Mouse (Mus musculus) kidney, postnatal 0 days (tissue): ENCODE results near the gene Cit. TPM values are rescaled to one million over a fixed set of nuclear protein-coding genes. Genes with fewer than 3 reads are reported as not detected.

Source experiments
- ATAC-seq: fragments of 200-750 bp; cut with Nextera tagmentation; replicated peaks from 2 replicates; pipeline ENCODE4 v1.8.0; 2017; ENCODE audit warnings: low read depth, moderate number of reproducible peaks, moderate TSS enrichment, moderate library complexity; ENCODE audit not compliant: low FRiP score
- DNase-seq: peaks from one replicate; pipeline ENCODE4 v3.0.0-alpha.2; 2016; ENCODE audit warnings: low spot score
- H3K27ac ChIP-seq: fragments of 300-500 bp; sonication (generic); 2 replicates; pipeline ENCODE4 v1.5.1; 2014; ENCODE audit warnings: mild to moderate bottlenecking
- H3K27me3 ChIP-seq: fragments of 300-500 bp; sonication (generic); 2 replicates; pipeline ENCODE4 v1.6.1; 2014; ENCODE audit warnings: low read length, mixed read lengths; ENCODE audit not compliant: insufficient read depth
- H3K36me3 ChIP-seq: fragments of 300-500 bp; sonication (generic); 2 replicates; pipeline ENCODE4 v1.6.1; 2014; ENCODE audit warnings: low read length, mixed read lengths; ENCODE audit not compliant: insufficient read depth
- H3K4me1 ChIP-seq: fragments of 300-500 bp; sonication (generic); replicated peaks from 2 replicates; pipeline ENCODE4 v1.6.1; 2014; ENCODE audit warnings: antibody characterized with exemption, low read length, mixed read lengths; ENCODE audit not compliant: insufficient read depth
- H3K4me2 ChIP-seq: fragments of 300-500 bp; sonication (generic); 2 replicates; pipeline ENCODE4 v1.6.1; 2014; ENCODE audit warnings: mild to moderate bottlenecking, low read length, moderate library complexity, mixed read lengths
- H3K4me3 ChIP-seq: fragments of 300-500 bp; sonication (generic); replicated peaks from 2 replicates; pipeline ENCODE4 v1.5.1; 2014; ENCODE audit warnings: low read depth, low read length
- H3K9ac ChIP-seq: fragments of 300-500 bp; sonication (generic); 2 replicates; pipeline ENCODE4 v1.6.1; 2014; ENCODE audit warnings: low read depth, low read length
- H3K9me3 ChIP-seq: fragments of 300-500 bp; sonication (generic); replicated peaks from 2 replicates; pipeline ENCODE4 v1.6.1; 2016; ENCODE audit warnings: low read length, inconsistent platforms, mixed read lengths
- CTCF ChIP-seq: IDR thresholded peaks from 2 replicates; pipeline ENCODE4 v1.5.1; 2016; ENCODE audit warnings: antibody characterized with exemption, low read depth, mild to moderate bottlenecking, moderate library complexity
- WGBS: fragments of 180-500 bp; shearing (Covaris S2); extraction: QIAGEN DNeasy Blood & Tissue Kit; methylation state at CpG from one replicate; pipeline ENCODE4 v1.1.7; 2014; 5-methylcytosine and 5-hydroxymethylcytosine counted together
- polyA plus RNA-seq: library from polyadenylated mRNA; unstranded; fragments of >200 nt; fragmentation: Nextera tagmentation; extraction: Ambion mirVana; gene quantifications from 2 replicates; pipeline ENCODE4 v1.2.1, GENCODE M21; 2015

Cit gene
- polyA plus RNA-seq, 1 experiment from 2014 or later, result 8.8 TPM

DNA sequence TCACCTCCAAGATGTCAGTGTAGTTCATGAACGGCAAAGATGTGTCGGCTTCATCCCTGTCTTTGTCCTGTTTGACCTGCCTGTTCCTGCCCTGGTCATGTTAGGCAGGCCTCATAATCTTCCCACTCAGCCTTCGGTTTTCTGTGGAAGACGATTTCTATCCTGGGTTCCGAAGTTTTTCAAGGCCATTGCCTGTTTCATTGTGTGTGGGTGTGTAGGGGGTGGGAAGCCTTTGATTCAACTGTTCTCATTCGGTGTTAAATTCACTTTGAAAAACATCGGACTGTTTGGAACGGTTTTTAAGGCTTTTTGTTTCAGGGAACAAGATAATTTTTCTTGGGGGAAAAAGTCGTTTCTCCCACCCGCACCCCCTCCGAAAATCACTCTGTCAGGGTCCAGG is 87.2 kb downstream of the Cit start:
- Histone ChIP-seq H3K4me3 (no peak overlapping the region), H3K27me3 (no peaks in the 10 kb centered on the region), H3K27ac (no peak overlapping the region), H3K4me2 (no peak overlapping the region), H3K9me3 (no peaks in the 10 kb centered on the region), H3K9ac (no peak overlapping the region), H3K4me1 (no peaks in the 10 kb centered on the region), H3K36me3 (peaks cover 26% of the 10 kb centered on the region)
- WGBS, result 92% methylated on average over 11 of the region's 11 CpGs
- DNase-seq (no peak), ATAC-seq (no peak)
- TF ChIP-seq CTCF, result no peak

DNA sequence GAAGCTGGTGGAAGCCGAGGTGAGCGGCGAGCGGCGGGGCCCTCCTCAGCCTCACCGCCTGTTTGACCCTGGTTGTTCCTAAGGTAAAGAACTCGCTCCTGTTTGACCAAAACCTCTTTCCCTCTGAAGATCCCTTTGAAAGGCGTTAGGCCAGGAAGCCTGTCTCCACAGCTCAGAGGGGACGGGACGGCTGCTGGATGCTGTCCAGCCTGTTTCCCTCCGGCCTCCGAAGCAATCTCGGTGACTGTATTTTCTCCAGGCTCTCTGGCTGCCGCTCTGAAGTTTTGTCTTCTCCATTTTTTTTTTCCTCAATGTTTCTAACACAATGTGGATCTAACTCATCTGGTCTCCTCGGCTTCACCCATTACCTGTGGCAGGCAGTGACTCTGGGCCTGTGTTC is 91.8 kb downstream of the Cit start:
- Histone ChIP-seq H3K36me3 (peaks cover 33% of the 10 kb centered on the region), H3K4me3 (no peak overlapping the region), H3K27me3 (no peaks in the 10 kb centered on the region), H3K4me2 (no peak overlapping the region), H3K9me3 (no peaks in the 10 kb centered on the region), H3K4me1 (no peaks in the 10 kb centered on the region), H3K9ac (no peak overlapping the region), H3K27ac (peak overlapping the region; percentile 64; the same call in 1 of the 2 replicates)
- TF ChIP-seq CTCF, result no peak
- 69% methylated on average over 15 of the region's 15 CpGs for WGBS
- DNase-seq, result peak; percentile 46
- no peak for ATAC-seq

DNA sequence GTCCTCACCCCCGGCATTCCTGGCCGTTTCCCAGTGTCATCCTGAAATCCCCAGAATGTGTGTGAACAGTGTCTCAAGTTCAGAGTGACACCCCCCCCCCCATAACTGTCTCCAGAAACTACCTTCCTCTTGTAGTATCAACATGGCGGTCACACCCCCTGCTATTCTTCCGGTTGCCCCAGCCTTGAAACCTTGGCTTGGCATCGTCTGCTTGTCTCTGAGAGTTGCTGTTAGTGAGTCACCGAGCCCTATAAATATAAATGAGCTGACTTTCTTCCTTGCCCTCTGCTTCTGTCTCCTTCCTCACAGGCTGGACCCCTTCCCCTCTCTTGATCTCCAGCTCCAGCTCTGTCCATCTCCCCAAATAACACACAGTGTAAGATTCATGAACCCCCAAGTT is 92.5 kb downstream of the Cit start:
- Histone ChIP-seq H3K4me3 (no peak overlapping the region), H3K4me1 (no peaks in the 10 kb centered on the region), H3K9ac (no peak overlapping the region), H3K4me2 (no peak overlapping the region), H3K27ac (no peak overlapping the region), H3K36me3 (peaks cover 29% of the 10 kb centered on the region; the same call in 1 of the 2 replicates), H3K27me3 (no peaks in the 10 kb centered on the region), H3K9me3 (no peaks in the 10 kb centered on the region)
- no peak for TF ChIP-seq CTCF
- WGBS, result 84% methylated on average over 6 of the region's 6 CpGs
- DNase-seq (no peak), ATAC-seq (no peak)

DNA sequence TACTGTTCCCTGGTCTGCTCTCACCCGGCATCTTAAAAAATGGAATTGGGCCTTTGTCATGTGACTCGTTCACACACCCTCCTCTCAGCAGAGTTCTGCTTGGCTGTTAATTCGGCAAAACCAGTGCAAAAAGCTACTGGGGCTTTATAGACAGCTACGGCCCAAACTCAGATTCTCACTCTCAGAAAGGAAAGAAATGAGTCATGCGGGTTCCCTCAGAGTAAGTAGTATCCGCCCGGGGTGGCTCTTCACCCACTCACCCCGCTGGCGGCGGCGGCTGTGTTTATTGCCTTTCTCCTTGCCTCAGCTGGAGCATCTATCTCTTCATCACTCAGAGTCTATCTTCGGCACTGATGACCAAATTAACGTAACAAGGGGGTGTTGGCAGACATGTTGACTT is 93.9 kb downstream of the Cit start:
- no peak for TF ChIP-seq CTCF

DNA sequence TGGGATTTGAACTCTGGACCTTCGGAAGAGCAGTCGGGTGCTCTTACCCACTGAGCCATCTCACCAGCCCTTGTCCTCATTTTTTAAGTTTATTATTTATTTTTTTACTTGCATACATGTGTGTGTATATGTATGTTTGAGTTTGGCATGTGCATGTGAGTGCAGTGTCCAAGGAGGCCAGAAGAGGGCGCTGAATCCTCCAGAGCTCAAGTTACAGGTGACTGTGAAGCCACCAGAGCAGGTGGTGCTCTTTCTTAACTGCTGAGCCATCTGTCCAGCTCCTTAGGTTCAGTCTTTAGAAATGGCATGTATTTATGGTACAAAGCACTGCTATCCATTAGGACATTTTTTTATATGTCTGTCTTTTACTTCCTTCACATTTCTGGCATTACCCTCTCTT is 97.3 kb downstream of the Cit start:
- Histone ChIP-seq H3K27ac (no peak overlapping the region), H3K4me2 (no peak overlapping the region), H3K4me1 (no peaks in the 10 kb centered on the region), H3K9ac (no peak overlapping the region), H3K36me3 (peaks cover 33% of the 10 kb centered on the region), H3K27me3 (no peaks in the 10 kb centered on the region), H3K9me3 (no peaks in the 10 kb centered on the region), H3K4me3 (no peak overlapping the region)
- 92% methylated on average over 3 of the region's 3 CpGs for WGBS
- TF ChIP-seq CTCF, result peak; percentile 32; the same call in 1 of the 2 replicates
- no peak for ATAC-seq
- no peak for DNase-seq

More for the DNA sequence above, 93.9 kb downstream of the Cit start:
- Histone ChIP-seq H3K27ac (no peak overlapping the region), H3K4me1 (no peaks in the 10 kb centered on the region), H3K27me3 (no peaks in the 10 kb centered on the region), H3K9me3 (no peaks in the 10 kb centered on the region), H3K4me2 (no peak overlapping the region), H3K36me3 (peaks cover 32% of the 10 kb centered on the region; the same call in 1 of the 2 replicates), H3K4me3 (no peak overlapping the region), H3K9ac (no peak overlapping the region)
- DNase-seq, result no peak
- ATAC-seq, result no peak
- 95% methylated on average over 13 of the region's 13 CpGs for WGBS

DNA sequence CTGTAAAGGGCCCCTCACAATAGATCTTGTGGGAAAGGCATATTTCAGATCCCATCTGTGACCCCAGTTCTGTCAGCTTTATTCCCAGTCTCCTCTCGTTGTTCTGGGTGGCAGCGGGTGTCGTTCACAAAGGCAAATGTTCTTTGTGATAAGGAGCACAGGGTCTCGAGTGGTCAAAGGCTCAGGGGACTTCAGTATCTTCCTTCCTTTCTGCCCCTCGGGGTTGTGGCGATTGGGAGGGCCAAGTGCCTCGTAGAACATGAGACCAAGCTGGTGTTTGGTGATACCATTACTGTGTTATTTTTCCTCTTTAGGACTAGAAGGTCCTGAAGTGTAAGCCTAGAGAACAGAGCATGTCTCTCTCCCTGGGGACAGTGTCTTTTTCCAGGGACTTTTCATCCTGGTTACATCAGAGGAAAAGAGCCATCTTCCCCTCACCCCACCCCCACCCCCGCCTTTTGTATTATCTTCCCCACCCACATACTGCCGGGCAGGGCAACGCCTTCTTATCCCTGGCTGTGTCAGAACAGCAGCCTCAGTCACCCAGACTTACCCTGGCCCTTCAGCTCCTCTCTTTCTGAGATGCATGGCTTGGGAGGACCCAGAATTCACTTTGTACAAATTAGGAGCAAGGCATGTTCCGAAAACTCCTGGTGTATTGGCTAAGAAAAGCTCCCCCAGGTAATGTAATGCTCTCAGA is 99.9 kb downstream of the Cit start:
- H3K4me1 ChIP-seq, result no peaks in the 10 kb centered on the region
- peaks cover 18% of the 10 kb centered on the region for H3K36me3 ChIP-seq
- H3K4me3 ChIP-seq, result no peak overlapping the region
- H3K4me2 ChIP-seq, result no peak overlapping the region
- 63% methylated on average over 11 of the region's 11 CpGs for WGBS
- no peaks in the 10 kb centered on the region for H3K9me3 ChIP-seq
- no peak overlapping the region for H3K27ac ChIP-seq
- no peak for TF ChIP-seq CTCF
- DNase-seq (no peak), ATAC-seq (no peak)
- no peak overlapping the region for H3K9ac ChIP-seq
- no peaks in the 10 kb centered on the region for H3K27me3 ChIP-seq
